Mouse (Mus musculus): ENCODE measurements at regions not wholly inside any gene's neighbourhood (a gene's known extent, or its start where the extent isn't known, plus 50 kb on each side); places are given as distances from the start of the nearest gene placed in this dataset.
"Not testable (repeated sequence)": the region's sequence is repeated elsewhere in the genome, so short reads cannot be mapped to it uniquely, and the experiment has no call there.

DNA sequence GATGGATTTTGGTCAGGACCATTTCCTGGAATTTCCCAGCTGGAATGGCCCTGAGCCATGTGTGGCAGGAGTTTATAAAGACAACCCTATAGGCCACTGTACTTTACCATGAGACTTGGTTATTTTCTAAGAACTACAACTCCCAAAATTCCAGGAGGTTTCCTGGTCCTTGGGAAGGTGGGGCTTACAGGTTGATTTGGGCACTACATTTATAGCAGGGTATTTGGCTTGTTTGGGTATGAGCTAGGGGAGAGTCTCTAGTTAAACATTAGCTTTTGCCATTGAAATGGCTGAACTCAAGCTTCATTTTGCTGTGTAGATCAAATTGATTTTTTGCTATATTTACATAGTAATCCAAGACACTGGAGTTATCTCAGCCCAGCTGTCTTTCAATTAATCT, 130.6 kb upstream of the Adgra3 start:
- Histone ChIP-seq H3K4me3 (no peak overlapping the region), H3K9me3 (replicated peaks) (peaks cover 12% of the 10 kb centered on the region; the same call in 1 of the 2 replicates), H3K9ac (no peak overlapping the region), H3K4me2 (replicated peaks) (no peak overlapping the region), H3K27me3 (no peaks in the 10 kb centered on the region), H3K36me3 (no peaks in the 10 kb centered on the region), H3K27ac (no peak overlapping the region), H3K4me1 (no peaks in the 10 kb centered on the region)
- no peak for ATAC-seq (ENCODE audit: low FRiP score)

GRCm38 (mm10) chr5:50182721-50183120, 123.9 kb upstream of the Adgra3 start:
- Histone ChIP-seq H3K9me3 (replicated peaks) (peaks cover 10% of the 10 kb centered on the region; the same call in 1 of the 2 replicates), H3K36me3 (no peaks in the 10 kb centered on the region), H3K4me3 (no peak overlapping the region), H3K27ac (no peak overlapping the region), H3K4me1 (no peaks in the 10 kb centered on the region), H3K9ac (no peak overlapping the region), H3K27me3 (no peaks in the 10 kb centered on the region), H3K4me2 (replicated peaks) (no peak overlapping the region)
- WGBS: 84% methylated on average over 6 of the region's 6 CpGs
- ATAC-seq (ENCODE audit: low FRiP score): no peak

DNA sequence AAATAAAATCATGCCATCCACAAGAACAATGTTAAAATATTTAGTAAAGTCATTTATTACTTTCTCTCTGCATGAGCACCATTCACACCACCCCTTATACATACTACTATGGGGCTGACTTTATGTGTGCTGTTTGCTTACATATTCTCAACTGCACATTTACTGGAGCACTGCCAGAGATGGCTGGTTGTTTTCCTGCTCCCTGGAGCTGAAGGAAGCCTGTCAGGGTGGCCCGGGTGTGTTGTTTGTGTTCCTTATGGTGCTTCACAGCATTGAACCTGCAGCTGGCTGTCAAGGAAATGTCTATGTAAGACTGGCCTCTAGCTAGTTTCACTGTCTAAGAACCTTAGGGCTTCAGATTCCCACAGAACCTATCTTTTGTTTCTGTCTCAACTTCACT, 97.8 kb upstream of the Adgra3 start:
- no peak overlapping the region for H3K4me2 ChIP-seq (replicated peaks)
- H3K9ac ChIP-seq: no peak overlapping the region
- no peaks in the 10 kb centered on the region for H3K9me3 ChIP-seq (replicated peaks)
- H3K27me3 ChIP-seq: no peaks in the 10 kb centered on the region
- no peak for ATAC-seq (ENCODE audit: low FRiP score)
- 66% methylated on average over 1 of the region's 1 CpGs for WGBS
- H3K4me1 ChIP-seq: no peaks in the 10 kb centered on the region
- no peak overlapping the region for H3K4me3 ChIP-seq
- no peak overlapping the region for H3K27ac ChIP-seq
- H3K36me3 ChIP-seq: no peaks in the 10 kb centered on the region

GRCm38 (mm10) chr5:50155170-50155860, 96.5 kb upstream of the Adgra3 start:
- not testable (repeated sequence) for H3K9ac ChIP-seq; H3K27me3 ChIP-seq; H3K27ac ChIP-seq; H3K4me3 ChIP-seq; H3K36me3 ChIP-seq; H3K9me3 ChIP-seq (replicated peaks); H3K4me2 ChIP-seq (replicated peaks); ATAC-seq (ENCODE audit: low FRiP score); H3K4me1 ChIP-seq
- 92% methylated on average over 2 of the region's 2 CpGs for WGBS

DNA sequence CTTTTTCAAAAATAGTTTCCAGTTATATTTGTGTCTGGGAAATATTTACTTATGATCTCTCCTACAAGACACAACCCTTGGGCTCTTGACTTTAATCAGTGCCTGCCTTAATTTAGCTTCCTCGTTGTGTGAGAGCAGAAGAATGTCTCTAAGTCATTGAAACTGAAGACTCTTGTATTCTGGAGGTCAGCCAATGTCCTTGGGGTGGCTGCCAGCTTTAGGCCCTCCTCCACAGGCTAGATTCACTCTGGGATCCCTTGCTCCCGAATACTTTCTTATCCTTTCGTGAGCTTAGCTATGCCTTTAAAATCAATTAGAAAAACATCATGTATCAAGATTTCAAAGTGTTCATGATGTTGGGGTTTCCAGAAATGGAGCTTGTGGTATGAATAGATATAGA, 88.1 kb upstream of the Adgra3 start:
- Histone ChIP-seq H3K9me3 (replicated peaks) (no peaks in the 10 kb centered on the region), H3K9ac (no peak overlapping the region), H3K36me3 (no peaks in the 10 kb centered on the region), H3K4me1 (no peaks in the 10 kb centered on the region), H3K27me3 (no peaks in the 10 kb centered on the region), H3K27ac (no peak overlapping the region), H3K4me3 (no peak overlapping the region), H3K4me2 (replicated peaks) (no peak overlapping the region)
- WGBS: 70% methylated on average over 3 of the region's 3 CpGs
- no peak for ATAC-seq (ENCODE audit: low FRiP score)

DNA sequence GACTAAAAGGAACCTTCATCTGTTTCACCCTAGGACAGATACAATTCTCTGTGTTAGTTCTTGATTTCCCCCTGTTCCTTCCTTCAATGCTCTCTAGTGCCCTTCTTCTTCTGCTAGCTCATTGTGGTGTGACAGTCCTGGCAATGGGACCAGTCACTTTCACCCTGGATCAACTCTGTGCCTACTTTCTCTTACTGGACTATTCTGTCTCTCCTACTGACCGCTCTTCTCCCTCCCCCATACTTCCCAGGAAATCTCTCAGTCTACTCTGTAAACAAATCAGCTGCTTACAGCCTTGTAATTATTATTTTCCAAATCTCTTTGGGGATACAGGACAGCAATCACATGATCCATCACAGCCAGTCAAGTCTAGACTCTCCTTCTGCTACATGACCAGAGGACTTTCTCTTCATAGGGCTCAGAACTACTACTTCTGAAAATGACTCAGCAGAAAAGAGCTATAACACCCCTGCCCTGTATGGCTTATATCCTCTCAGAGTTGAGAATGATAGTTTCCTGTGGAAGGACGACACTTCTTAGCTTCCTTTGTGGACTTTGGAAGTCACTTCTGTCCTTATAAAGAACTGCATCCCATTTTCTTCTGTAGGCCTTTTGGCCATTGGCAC, 86.8 kb upstream of the Adgra3 start:
- ATAC-seq (ENCODE audit: low FRiP score): no peak
- 86% methylated on average over 2 of the region's 2 CpGs for WGBS
- Histone ChIP-seq H3K4me1 (no peaks in the 10 kb centered on the region), H3K36me3 (no peaks in the 10 kb centered on the region), H3K27ac (no peak overlapping the region), H3K4me2 (replicated peaks) (no peak overlapping the region), H3K9me3 (replicated peaks) (no peaks in the 10 kb centered on the region), H3K27me3 (no peaks in the 10 kb centered on the region), H3K4me3 (no peak overlapping the region), H3K9ac (no peak overlapping the region)

DNA sequence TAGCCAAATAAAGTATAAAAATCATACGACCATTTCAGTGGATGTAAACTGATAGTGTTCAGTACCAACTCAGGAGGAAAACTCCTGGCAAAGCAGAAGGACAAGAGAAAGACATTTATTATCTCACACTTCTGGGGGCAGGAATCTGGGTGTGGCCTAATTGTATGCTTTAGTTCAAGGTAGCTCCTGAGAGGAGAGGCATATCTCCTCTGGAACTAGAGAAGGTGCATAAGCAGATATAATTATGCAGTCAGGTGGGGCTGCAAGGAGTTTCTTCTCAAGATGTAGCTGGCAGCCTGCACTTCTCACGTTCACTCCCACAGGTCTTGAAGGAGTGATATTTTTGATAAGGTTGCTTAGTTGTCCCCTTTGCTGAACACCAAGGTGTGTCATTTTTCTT, 71.4 kb upstream of the Adgra3 start:
- no peak overlapping the region for H3K4me2 ChIP-seq (replicated peaks)

GRCm38 (mm10) chr5:50128972-50129371, 70.2 kb upstream of the Adgra3 start:
- no peaks in the 10 kb centered on the region for H3K4me1 ChIP-seq
- no peak overlapping the region for H3K27ac ChIP-seq
- no peak overlapping the region for H3K4me3 ChIP-seq
- H3K9me3 ChIP-seq (replicated peaks): no peaks in the 10 kb centered on the region
- H3K36me3 ChIP-seq: no peaks in the 10 kb centered on the region
- 83% methylated on average over 3 of the region's 3 CpGs for whole genome bisulfite sequencing
- H3K9ac ChIP-seq: no peak overlapping the region
- no peaks in the 10 kb centered on the region for H3K27me3 ChIP-seq
- ATAC-seq (ENCODE audit: low FRiP score): no peak
- H3K4me2 ChIP-seq (replicated peaks): no peak overlapping the region

More for the DNA sequence above, 71.4 kb upstream of the Adgra3 start:
- H3K36me3 ChIP-seq: no peaks in the 10 kb centered on the region
- H3K27ac ChIP-seq: no peak overlapping the region
- no peaks in the 10 kb centered on the region for H3K27me3 ChIP-seq
- 85% methylated on average over 2 of the region's 2 CpGs for WGBS
- no peak overlapping the region for H3K4me3 ChIP-seq
- ATAC-seq (ENCODE audit: low FRiP score): no peak
- H3K4me1 ChIP-seq: no peaks in the 10 kb centered on the region
- no peak overlapping the region for H3K9ac ChIP-seq
- no peaks in the 10 kb centered on the region for H3K9me3 ChIP-seq (replicated peaks)

- Histone ChIP-seq H3K4me2 (replicated peaks) (no peak overlapping the region), H3K4me1 (no peaks in the 10 kb centered on the region), H3K9ac (no peak overlapping the region), H3K4me3 (no peak overlapping the region), H3K36me3 (no peaks in the 10 kb centered on the region), H3K27ac (no peak overlapping the region), H3K9me3 (replicated peaks) (no peaks in the 10 kb centered on the region), H3K27me3 (no peaks in the 10 kb centered on the region)
- 90% methylated on average over 2 of the region's 2 CpGs for WGBS
- no peak for ATAC-seq (ENCODE audit: low FRiP score)
Observed at GRCm38 (mm10) chr5:50126594-50126993, 67.8 kb upstream of the Adgra3 start.

GRCm38 (mm10) chr5:50126177-50126576, 67.4 kb upstream of the Adgra3 start:
- Histone ChIP-seq H3K36me3 (no peaks in the 10 kb centered on the region), H3K9me3 (replicated peaks) (no peaks in the 10 kb centered on the region)
- no peak for ATAC-seq (ENCODE audit: low FRiP score)

DNA sequence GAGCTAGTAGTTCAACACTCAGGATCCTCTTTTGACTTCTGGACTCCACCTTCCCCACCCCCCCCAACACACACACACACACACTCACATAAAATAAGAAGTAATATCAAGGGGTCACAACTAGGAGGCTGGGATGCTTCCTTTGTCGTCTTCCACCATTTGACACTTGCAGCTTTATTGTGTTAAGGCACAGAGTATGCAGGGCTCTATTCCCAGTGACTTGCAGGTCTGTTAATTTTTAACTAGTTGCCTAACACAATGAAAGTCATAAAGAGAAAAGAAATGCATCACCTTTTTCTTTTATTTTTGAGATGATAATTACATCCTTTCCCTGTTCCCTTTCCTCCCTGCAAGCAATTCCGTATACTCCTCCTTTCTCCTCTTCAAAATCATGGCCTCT, 66.9 kb upstream of the Adgra3 start:
- Histone ChIP-seq H3K4me1 (no peaks in the 10 kb centered on the region), H3K4me3 (no peak overlapping the region), H3K27me3 (no peaks in the 10 kb centered on the region), H3K9ac (no peak overlapping the region), H3K4me2 (replicated peaks) (no peak overlapping the region), H3K27ac (no peak overlapping the region), H3K9me3 (replicated peaks) (no peaks in the 10 kb centered on the region), H3K36me3 (no peaks in the 10 kb centered on the region)
- ATAC-seq (ENCODE audit: low FRiP score): no peak
- 68% methylated on average over 2 of the region's 2 CpGs for WGBS

More at GRCm38 (mm10) chr5:50126177-50126576, 67.4 kb upstream of the Adgra3 start:
- Histone ChIP-seq H3K27me3 (no peaks in the 10 kb centered on the region), H3K4me2 (replicated peaks) (no peak overlapping the region), H3K4me1 (no peaks in the 10 kb centered on the region), H3K27ac (no peak overlapping the region), H3K9ac (no peak overlapping the region), H3K4me3 (no peak overlapping the region)

DNA sequence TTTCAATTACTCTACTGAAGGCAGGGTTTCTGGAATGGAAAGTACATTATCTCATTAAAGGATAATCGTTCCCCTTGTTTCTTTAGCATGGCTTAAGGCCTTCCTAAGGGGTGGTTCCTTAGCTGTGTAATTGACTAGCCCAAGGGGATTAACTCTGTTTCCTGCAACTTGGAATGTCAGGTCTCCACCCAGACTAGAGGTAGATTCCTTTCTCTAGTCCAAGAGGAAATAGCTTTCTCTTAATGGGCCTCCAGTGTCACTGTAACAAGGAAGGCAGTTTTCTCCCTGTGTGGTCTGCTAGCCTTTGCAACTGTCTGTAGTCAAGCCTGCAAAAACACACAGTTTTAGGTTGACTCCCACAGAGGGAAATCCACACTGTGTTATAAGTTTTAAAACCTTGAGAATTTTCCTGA, 64.0 kb upstream of the Adgra3 start:
- Histone ChIP-seq H3K27ac (no peak overlapping the region), H3K9me3 (replicated peaks) (no peaks in the 10 kb centered on the region), H3K4me2 (replicated peaks) (no peak overlapping the region), H3K36me3 (no peaks in the 10 kb centered on the region), H3K27me3 (no peaks in the 10 kb centered on the region), H3K4me1 (no peaks in the 10 kb centered on the region), H3K9ac (no peak overlapping the region), H3K4me3 (no peak overlapping the region)
- 30% methylated on average over 1 of the region's 1 CpGs for WGBS
- ATAC-seq (ENCODE audit: low FRiP score): no peak

GRCm38 (mm10) chr5:50119860-50120259, 61.1 kb upstream of the Adgra3 start:
- Histone ChIP-seq H3K27ac (no peak overlapping the region), H3K9ac (no peak overlapping the region), H3K27me3 (no peaks in the 10 kb centered on the region), H3K36me3 (no peaks in the 10 kb centered on the region), H3K4me2 (replicated peaks) (no peak overlapping the region), H3K4me1 (no peaks in the 10 kb centered on the region), H3K4me3 (no peak overlapping the region), H3K9me3 (replicated peaks) (no peaks in the 10 kb centered on the region)
- 79% methylated on average over 1 of the region's 1 CpGs for WGBS
- no peak for ATAC-seq (ENCODE audit: low FRiP score)
